Mouse (Mus musculus) lung, postnatal 0 days (tissue): ENCODE results near the gene Mybpc1. TPM values are rescaled to one million over a fixed set of nuclear protein-coding genes. Genes with fewer than 3 reads are reported as not detected.

ENCODE experiments used
- ATAC-seq: fragments of 200-750 bp; cut with Nextera tagmentation; 2 replicates; pipeline ENCODE4 v1.8.0; 2017; ENCODE audit warnings: moderate library complexity
- DNase-seq: peaks from one replicate; pipeline ENCODE4 v3.0.0-alpha.2; 2016; ENCODE audit warnings: low spot score
- H3K27ac ChIP-seq: fragments of 300-500 bp; sonication (generic); 2 replicates; pipeline ENCODE4 v1.5.1; 2014; ENCODE audit warnings: antibody characterized with exemption, mild to moderate bottlenecking, low read length, mixed read lengths
- H3K27me3 ChIP-seq: fragments of 300-500 bp; sonication (generic); replicated peaks from 2 replicates; pipeline ENCODE4 v1.6.1; 2014; ENCODE audit warnings: low read length, mixed read lengths; ENCODE audit not compliant: insufficient read depth
- H3K36me3 ChIP-seq: fragments of 300-500 bp; sonication (generic); 2 replicates; pipeline ENCODE4 v1.6.1; 2014; ENCODE audit warnings: low read length, mixed read lengths; ENCODE audit not compliant: insufficient read depth
- H3K4me1 ChIP-seq: fragments of 300-500 bp; sonication (generic); 2 replicates; pipeline ENCODE4 v1.6.1; 2014; ENCODE audit warnings: antibody characterized with exemption, low read depth, low read length, mixed read lengths; ENCODE audit not compliant: insufficient read depth
- H3K4me2 ChIP-seq: fragments of 300-500 bp; sonication (generic); replicated peaks from 2 replicates; pipeline ENCODE4 v1.6.1; 2014; ENCODE audit warnings: low read depth, mild to moderate bottlenecking, low read length, moderate library complexity, mixed read lengths
- H3K4me3 ChIP-seq: fragments of 300-500 bp; sonication (generic); 2 replicates; pipeline ENCODE4 v1.5.1; 2014; ENCODE audit warnings: low read depth, low read length
- H3K9ac ChIP-seq: fragments of 300-500 bp; sonication (generic); replicated peaks from 2 replicates; pipeline ENCODE4 v1.6.1; 2014; ENCODE audit warnings: low read depth, mild to moderate bottlenecking
- H3K9me3 ChIP-seq: fragments of 300-500 bp; sonication (generic); 2 replicates; pipeline ENCODE4 v1.6.1; 2016; ENCODE audit warnings: low read length, mixed read lengths
- CTCF ChIP-seq: IDR thresholded peaks from 2 replicates; pipeline ENCODE4 v1.5.1; 2016; ENCODE audit warnings: antibody characterized with exemption, mild to moderate bottlenecking
- EP300 ChIP-seq: IDR thresholded peaks from 2 replicates; pipeline ENCODE4 v1.6.1; 2016; ENCODE audit warnings: antibody characterized with exemption, mild to moderate bottlenecking, control low read depth
- WGBS: fragments of 180-500 bp; shearing (Covaris S2); extraction: QIAGEN DNeasy Blood & Tissue Kit; methylation state at CpG from one replicate; pipeline ENCODE4 v1.1.7; 2014; 5-methylcytosine and 5-hydroxymethylcytosine counted together
- polyA plus RNA-seq: library from polyadenylated mRNA; unstranded; fragments of >200 nt; fragmentation: Nextera tagmentation; extraction: Ambion mirVana; gene quantifications from 2 replicates; pipeline ENCODE4 v1.2.1, GENCODE M21; 2015

Mybpc1 gene
- polyA plus RNA-seq, 1 experiment from 2014 or later, result 0.10 TPM

GRCm38 (mm10) chr10:88510503-88511271 lies 94.3 kb downstream of the Mybpc1 start:
- H3K4me3 ChIP-seq, result no peak overlapping the region
- H3K4me1 ChIP-seq, result peaks cover 2% of the 10 kb centered on the region; the same call in 1 of the 2 replicates
- ATAC-seq (peak; percentile 92), DNase-seq (peak; percentile 89)
- no peak overlapping the region for H3K4me2 ChIP-seq
- 36% methylated on average over 12 of the region's 12 CpGs for WGBS
- no peaks in the 10 kb centered on the region for H3K36me3 ChIP-seq
- no peaks in the 10 kb centered on the region for H3K27me3 ChIP-seq
- TF ChIP-seq EP300 (peak; percentile 44; the same call in 1 of the 2 replicates), CTCF (no peak)
- no peaks in the 10 kb centered on the region for H3K9me3 ChIP-seq
- no peak overlapping the region for H3K9ac ChIP-seq
- H3K27ac ChIP-seq, result no peak overlapping the region

GRCm38 (mm10) chr10:88507691-88508143 lies 97.2 kb downstream of the Mybpc1 start:
- Histone ChIP-seq H3K4me2 (no peak overlapping the region), H3K9me3 (no peaks in the 10 kb centered on the region), H3K27me3 (no peaks in the 10 kb centered on the region), H3K4me1 (peaks cover 5% of the 10 kb centered on the region; the same call in 1 of the 2 replicates), H3K4me3 (no peak overlapping the region), H3K36me3 (no peaks in the 10 kb centered on the region), H3K27ac (no peak overlapping the region), H3K9ac (no peak overlapping the region)
- peak; percentile 52 for DNase-seq
- WGBS, result 52% methylated on average over 7 of the region's 7 CpGs
- TF ChIP-seq CTCF (no peak), EP300 (peak; percentile 61)
- no peak for ATAC-seq

- Histone ChIP-seq H3K27ac (peak overlapping the region; percentile 38; the same call in 1 of the 2 replicates), H3K9ac (no peak overlapping the region), H3K27me3 (no peaks in the 10 kb centered on the region), H3K4me2 (no peak overlapping the region), H3K4me1 (peaks cover 3% of the 10 kb centered on the region; the same call in 1 of the 2 replicates), H3K4me3 (no peak overlapping the region), H3K36me3 (no peaks in the 10 kb centered on the region), H3K9me3 (no peaks in the 10 kb centered on the region)
- DNase-seq (no peak), ATAC-seq (no peak)
- no peak for TF ChIP-seq EP300
- no peak for TF ChIP-seq CTCF
- 51% methylated on average over 5 of the region's 5 CpGs for WGBS
Observed at GRCm38 (mm10) chr10:88505256-88505655, 99.7 kb downstream of the Mybpc1 start.

- Histone ChIP-seq H3K27ac (peak overlapping the region; percentile 88), H3K27me3 (no peaks in the 10 kb centered on the region), H3K4me2 (peak overlapping the region; percentile 76), H3K4me1 (peaks cover 2% of the 10 kb centered on the region; the same call in 1 of the 2 replicates), H3K9me3 (no peaks in the 10 kb centered on the region), H3K36me3 (no peaks in the 10 kb centered on the region), H3K9ac (no peak overlapping the region), H3K4me3 (no peak overlapping the region)
- 32% methylated on average over 3 of the region's 3 CpGs for WGBS
- TF ChIP-seq EP300, result peak; percentile 78
- no peak for TF ChIP-seq CTCF
- DNase-seq (peak; percentile 95), ATAC-seq (peak; percentile 56)
Observed at GRCm38 (mm10) chr10:88504481-88504880, 100.5 kb downstream of the Mybpc1 start.

GRCm38 (mm10) chr10:88503421-88504314 lies 101.3 kb downstream of the Mybpc1 start, which contains the start of gene Chpt1:
Gene Chpt1 (minus strand): TSS chr10:88504073.
- ATAC-seq, result peak; percentile 92
- no peaks in the 10 kb centered on the region for H3K36me3 ChIP-seq
- peak within 1 kb of the TSS; percentile 69 for H3K9ac ChIP-seq
- peak within 1 kb of the TSS; percentile 76 for H3K4me2 ChIP-seq
- DNase-seq, result peak; percentile 96
- H3K27ac ChIP-seq, result peak within 1 kb of the TSS; percentile 88
- H3K27me3 ChIP-seq, result no peaks in the 10 kb centered on the region
- H3K4me1 ChIP-seq, result peaks cover 2% of the 10 kb centered on the region; the same call in 1 of the 2 replicates
- no peaks in the 10 kb centered on the region for H3K9me3 ChIP-seq
- 2% methylated on average over 52 of the region's 80 CpGs for WGBS
- peak within 1 kb of the TSS; percentile 90 for H3K4me3 ChIP-seq
- TF ChIP-seq EP300 (no peak), CTCF (0 out of 2 replicates have a peak, but pooled peaks have one; percentile 5)

- H3K27me3 ChIP-seq, result no peaks in the 10 kb centered on the region
- no peak for DNase-seq
- 21% methylated on average over 4 of the region's 4 CpGs for WGBS
- ATAC-seq, result no peak
- no peaks in the 10 kb centered on the region for H3K9me3 ChIP-seq
- peaks cover 2% of the 10 kb centered on the region; the same call in 1 of the 2 replicates for H3K4me1 ChIP-seq
- H3K4me2 ChIP-seq, result peak overlapping the region; percentile 76
- TF ChIP-seq CTCF (no peak), EP300 (no peak)
- H3K36me3 ChIP-seq, result no peaks in the 10 kb centered on the region
- peak overlapping the region; percentile 88 for H3K27ac ChIP-seq
- H3K9ac ChIP-seq, result peak overlapping the region; percentile 69
- peak overlapping the region; percentile 90 for H3K4me3 ChIP-seq
Observed at GRCm38 (mm10) chr10:88502919-88503318, 102.0 kb downstream of the Mybpc1 start.
